Mouse (Mus musculus): ENCODE measurements around the gene Gnl2. TPM values are rescaled to one million over a fixed set of nuclear protein-coding genes. Genes with fewer than 3 reads are reported as not detected.

The Gnl2 gene
- polyA plus RNA-seq, 1 experiment from 2014 or later, result 91.7 TPM

GRCm38 (mm10) chr4:125063829-125064228 lies 47.4 kb downstream of the Gnl2 start:
- peaks cover 1% of the 10 kb centered on the region for H3K36me3 ChIP-seq
- ATAC-seq (ENCODE audit: low FRiP score), result no peak
- H3K4me1 ChIP-seq, result peaks cover 24% of the 10 kb centered on the region
- no peak overlapping the region for H3K27ac ChIP-seq (replicated peaks)
- 80% methylated on average over 8 of the region's 8 CpGs for WGBS
- no peaks in the 10 kb centered on the region for H3K27me3 ChIP-seq (replicated peaks)
- H3K4me2 ChIP-seq, result no peak overlapping the region
- H3K9ac ChIP-seq (replicated peaks), result no peak overlapping the region
- no peaks in the 10 kb centered on the region for H3K9me3 ChIP-seq (replicated peaks)
- no peak overlapping the region for H3K4me3 ChIP-seq (replicated peaks)

- no peaks in the 10 kb centered on the region for H3K9me3 ChIP-seq (replicated peaks)
- peaks cover 25% of the 10 kb centered on the region for H3K4me1 ChIP-seq
- peak within 1 kb of the TSS; percentile 86 for H3K4me3 ChIP-seq (replicated peaks)
- peak within 1 kb of the TSS; percentile 92 for H3K4me2 ChIP-seq
- WGBS, result 2% methylated on average over 26 of the region's 26 CpGs
- H3K27ac ChIP-seq (replicated peaks), result peak within 1 kb of the TSS; percentile 66
- peak within 1 kb of the TSS; percentile 82 for H3K9ac ChIP-seq (replicated peaks)
- ATAC-seq (ENCODE audit: low FRiP score), result peak; percentile 34; the same call in 1 of the 2 replicates
- H3K36me3 ChIP-seq, result peaks cover 20% of the 10 kb centered on the region
- no peaks in the 10 kb centered on the region for H3K27me3 ChIP-seq (replicated peaks)
Measured at GRCm38 (mm10) chr4:125065517-125066307, 49.3 kb downstream of the Gnl2 start, which contains the start of gene Dnali1. Gene Dnali1, minus strand, starts transcription at chr4:125065703.

- H3K9me3 ChIP-seq (replicated peaks), result no peaks in the 10 kb centered on the region
- peaks cover 30% of the 10 kb centered on the region for H3K36me3 ChIP-seq
- H3K27ac ChIP-seq (replicated peaks), result peak within 1 kb of the TSS; percentile 66
- H3K27me3 ChIP-seq (replicated peaks), result no peaks in the 10 kb centered on the region
- peak within 1 kb of the TSS; percentile 86 for H3K4me3 ChIP-seq (replicated peaks)
- 1% methylated on average over 76 of the region's 78 CpGs for WGBS
- H3K9ac ChIP-seq (replicated peaks), result peak within 1 kb of the TSS; percentile 82
- ATAC-seq (ENCODE audit: low FRiP score), result peak; percentile 91
- peaks cover 25% of the 10 kb centered on the region for H3K4me1 ChIP-seq
- peak within 1 kb of the TSS; percentile 92 for H3K4me2 ChIP-seq
Measured at GRCm38 (mm10) chr4:125066490-125067370, 50.3 kb downstream of the Gnl2 start, which contains the start of gene Snip1. Gene Snip1, plus strand, starts transcription at chr4:125066672.

GRCm38 (mm10) chr4:125077700-125078099 lies 61.3 kb downstream of the Gnl2 start:
- 91% methylated on average over 2 of the region's 2 CpGs for WGBS
- Histone ChIP-seq H3K36me3 (peaks cover 37% of the 10 kb centered on the region), H3K9ac (replicated peaks) (no peak overlapping the region), H3K9me3 (replicated peaks) (no peaks in the 10 kb centered on the region), H3K4me2 (no peak overlapping the region), H3K4me3 (replicated peaks) (no peak overlapping the region), H3K27ac (replicated peaks) (no peak overlapping the region), H3K27me3 (replicated peaks) (no peaks in the 10 kb centered on the region), H3K4me1 (no peaks in the 10 kb centered on the region)
- no peak for ATAC-seq (ENCODE audit: low FRiP score)

GRCm38 (mm10) chr4:125078698-125079097 lies 62.3 kb downstream of the Gnl2 start:
- H3K4me2 ChIP-seq, result no peak overlapping the region
- H3K9me3 ChIP-seq (replicated peaks), result no peaks in the 10 kb centered on the region
- H3K27me3 ChIP-seq (replicated peaks), result no peaks in the 10 kb centered on the region
- WGBS, result 91% methylated on average over 2 of the region's 2 CpGs
- no peak overlapping the region for H3K4me3 ChIP-seq (replicated peaks)
- H3K4me1 ChIP-seq, result no peaks in the 10 kb centered on the region
- peaks cover 27% of the 10 kb centered on the region for H3K36me3 ChIP-seq
- H3K9ac ChIP-seq (replicated peaks), result no peak overlapping the region
- no peak overlapping the region for H3K27ac ChIP-seq (replicated peaks)
- ATAC-seq (ENCODE audit: low FRiP score), result no peak

GRCm38 (mm10) chr4:125084403-125085345 lies 68.3 kb downstream of the Gnl2 start, which contains the start of gene Meaf6:
Gene Meaf6, plus strand, starts transcription at chr4:125085134.
- no peaks in the 10 kb centered on the region for H3K9me3 ChIP-seq (replicated peaks)
- H3K4me1 ChIP-seq, result peaks cover 26% of the 10 kb centered on the region
- no peaks in the 10 kb centered on the region for H3K27me3 ChIP-seq (replicated peaks)
- under 1% methylated on average over 63 of the region's 63 CpGs for WGBS
- H3K27ac ChIP-seq (replicated peaks), result peak within 1 kb of the TSS; percentile 100
- H3K4me3 ChIP-seq (replicated peaks), result peak within 1 kb of the TSS; percentile 89
- H3K4me2 ChIP-seq, result peak within 1 kb of the TSS; percentile 86
- H3K36me3 ChIP-seq, result peaks cover 24% of the 10 kb centered on the region
- peak within 1 kb of the TSS; percentile 97 for H3K9ac ChIP-seq (replicated peaks)
- ATAC-seq (ENCODE audit: low FRiP score), result peak; percentile 91

- under 1% methylated on average over 37 of the region's 45 CpGs for WGBS
- peak overlapping the region; percentile 97 for H3K9ac ChIP-seq (replicated peaks)
- peak overlapping the region; percentile 86 for H3K4me2 ChIP-seq
- peaks cover 31% of the 10 kb centered on the region for H3K36me3 ChIP-seq
- ATAC-seq (ENCODE audit: low FRiP score), result peak; percentile 94
- no peaks in the 10 kb centered on the region for H3K9me3 ChIP-seq (replicated peaks)
- H3K27me3 ChIP-seq (replicated peaks), result no peaks in the 10 kb centered on the region
- peak overlapping the region; percentile 89 for H3K4me3 ChIP-seq (replicated peaks)
- peak overlapping the region; percentile 100 for H3K27ac ChIP-seq (replicated peaks)
- H3K4me1 ChIP-seq, result peaks cover 26% of the 10 kb centered on the region
Measured at GRCm38 (mm10) chr4:125085346-125085841, 69.0 kb downstream of the Gnl2 start.

GRCm38 (mm10) chr4:125093031-125093430 lies 76.6 kb downstream of the Gnl2 start:
- Histone ChIP-seq H3K4me2 (no peak overlapping the region), H3K9ac (replicated peaks) (no peak overlapping the region), H3K27ac (replicated peaks) (no peak overlapping the region), H3K27me3 (replicated peaks) (no peaks in the 10 kb centered on the region), H3K9me3 (replicated peaks) (no peaks in the 10 kb centered on the region), H3K4me3 (replicated peaks) (no peak overlapping the region), H3K36me3 (peaks cover 52% of the 10 kb centered on the region), H3K4me1 (no peaks in the 10 kb centered on the region)
- 94% methylated on average over 5 of the region's 5 CpGs for WGBS
- ATAC-seq (ENCODE audit: low FRiP score), result no peak

- no peaks in the 10 kb centered on the region for H3K27me3 ChIP-seq (replicated peaks)
- no peak overlapping the region for H3K4me2 ChIP-seq
- H3K4me3 ChIP-seq (replicated peaks), result no peak overlapping the region
- H3K27ac ChIP-seq (replicated peaks), result no peak overlapping the region
- no peaks in the 10 kb centered on the region for H3K4me1 ChIP-seq
- no peaks in the 10 kb centered on the region for H3K9me3 ChIP-seq (replicated peaks)
- ATAC-seq (ENCODE audit: low FRiP score), result no peak
- H3K36me3 ChIP-seq, result peaks cover 28% of the 10 kb centered on the region
- WGBS, result 97% methylated on average over 5 of the region's 5 CpGs
- no peak overlapping the region for H3K9ac ChIP-seq (replicated peaks)
Measured at GRCm38 (mm10) chr4:125096066-125096465, 79.7 kb downstream of the Gnl2 start.

- peaks cover 20% of the 10 kb centered on the region for H3K36me3 ChIP-seq
- H3K9ac ChIP-seq (replicated peaks), result no peak overlapping the region
- no peak overlapping the region for H3K4me3 ChIP-seq (replicated peaks)
- WGBS, result 89% methylated on average over 4 of the region's 4 CpGs
- H3K4me1 ChIP-seq, result no peaks in the 10 kb centered on the region
- no peak for ATAC-seq (ENCODE audit: low FRiP score)
- H3K27ac ChIP-seq (replicated peaks), result no peak overlapping the region
- no peaks in the 10 kb centered on the region for H3K27me3 ChIP-seq (replicated peaks)
- H3K4me2 ChIP-seq, result no peak overlapping the region
- no peaks in the 10 kb centered on the region for H3K9me3 ChIP-seq (replicated peaks)
Measured at GRCm38 (mm10) chr4:125097412-125097811, 81.0 kb downstream of the Gnl2 start.
